Mouse (Mus musculus) lung, postnatal 4 days (tissue): ENCODE results near the gene Nup188.

ENCODE experiments used
- DNase-seq, 2 experiments: peaks; one replicate each; pipeline ENCODE4 v3.0.0; 2021

Nup188 gene

DNA sequence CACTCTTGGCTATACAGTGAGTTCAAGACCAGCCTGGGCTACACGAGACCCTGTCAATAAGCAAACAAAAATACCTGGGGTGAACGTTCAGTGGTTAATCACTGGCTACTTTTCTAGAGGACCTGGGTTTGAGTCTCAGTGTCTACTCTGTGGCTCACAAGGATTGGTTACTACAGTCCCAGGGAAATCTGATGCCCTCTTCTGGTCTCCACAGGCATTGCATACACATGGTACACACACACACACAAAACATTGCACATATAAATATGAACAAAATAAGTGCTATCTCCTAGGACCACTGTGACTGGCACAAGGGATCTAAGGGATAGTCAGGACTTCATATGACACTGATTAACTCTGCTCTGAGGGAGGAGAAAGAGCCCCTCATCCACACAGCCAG, 102.8 kb downstream of the Nup188 start:
- no peak for DNase-seq

- peak; percentile 97 to 100 for DNase-seq
Observed at GRCm38 (mm10) chr2:30392114-30392576, 105.9 kb downstream of the Nup188 start, which contains the start of gene Dolpp1. Dolpp1 (plus strand) TSS chr2:30392254.

GRCm38 (mm10) chr2:30392577-30393369, 106.6 kb downstream of the Nup188 start:
- peak; percentile 82 to 92 for DNase-seq

DNA sequence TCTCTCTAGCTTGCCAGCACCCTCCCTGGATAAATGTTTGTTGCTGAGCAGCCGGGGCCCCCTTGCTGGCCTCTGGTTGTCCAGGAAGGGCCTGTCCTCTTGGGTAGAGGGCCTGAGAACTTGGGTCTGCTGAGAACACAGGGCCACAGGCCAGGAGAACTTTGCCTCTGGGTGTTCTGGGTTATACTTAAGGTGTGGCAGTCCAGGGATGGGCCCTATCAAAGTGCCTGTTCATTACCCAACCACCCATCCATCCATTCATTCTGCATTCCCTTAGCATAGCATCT, 107.1 kb downstream of the Nup188 start:
- no peak for DNase-seq
